Mouse (Mus musculus) adrenal gland, adult 8-10 months (tissue): Measurements from ENCODE around the gene Sema4c. TPM values are rescaled to one million over a fixed set of nuclear protein-coding genes. Genes with fewer than 3 reads are reported as not detected.
"Not testable (repeated sequence)": the region's sequence is repeated elsewhere in the genome, so short reads cannot be mapped to it uniquely, and the experiment has no call there.

ENCODE experiments used
- DNase-seq: peaks from one replicate; pipeline ENCODE4 v3.0.0; 2022
- total RNA-seq, 4 experiments: library from RNA; stranded (reverse); gene quantifications; 2 replicates each; pipeline ENCODE4 v1.2.4; 2022

Sema4c gene
- total RNA-seq, 4 experiments from 2014 or later: 16.6 to 28.0 (median 23.4) TPM

GRCm38 (mm10) chr1:36556553-36557456, 1.3 kb downstream of the Sema4c start:
- peak; percentile 86 for DNase-seq

DNA sequence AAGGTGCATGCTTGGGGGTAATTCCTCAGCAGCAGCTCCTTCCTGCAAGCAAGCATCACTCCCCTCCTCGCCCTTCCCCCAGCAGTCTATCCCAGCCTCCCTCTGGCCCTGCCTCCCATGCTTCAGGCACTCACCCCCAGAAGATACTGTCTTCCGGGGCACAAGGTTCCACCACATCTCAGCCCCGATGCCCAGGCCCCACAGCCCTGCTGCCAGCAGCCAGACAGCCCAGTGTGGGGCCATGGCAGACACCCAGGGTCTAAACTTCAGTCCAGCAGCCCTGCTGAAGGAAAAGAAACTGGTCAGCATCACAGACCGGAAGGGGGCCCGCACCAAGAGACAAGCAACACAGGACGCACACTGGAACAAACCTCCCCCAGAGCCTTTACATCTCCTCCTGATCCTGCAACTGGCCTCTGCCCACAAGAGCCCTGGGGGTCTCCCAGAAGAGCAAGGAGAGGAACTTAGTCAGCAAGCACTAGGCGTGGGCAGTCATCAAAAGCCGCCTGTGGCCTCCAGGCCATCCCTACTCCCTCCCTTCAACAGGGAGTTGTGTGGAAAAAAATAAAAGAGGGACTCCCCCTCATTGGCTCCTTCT, 2.3 kb downstream of the Sema4c start:
- DNase-seq: no peak

DNA sequence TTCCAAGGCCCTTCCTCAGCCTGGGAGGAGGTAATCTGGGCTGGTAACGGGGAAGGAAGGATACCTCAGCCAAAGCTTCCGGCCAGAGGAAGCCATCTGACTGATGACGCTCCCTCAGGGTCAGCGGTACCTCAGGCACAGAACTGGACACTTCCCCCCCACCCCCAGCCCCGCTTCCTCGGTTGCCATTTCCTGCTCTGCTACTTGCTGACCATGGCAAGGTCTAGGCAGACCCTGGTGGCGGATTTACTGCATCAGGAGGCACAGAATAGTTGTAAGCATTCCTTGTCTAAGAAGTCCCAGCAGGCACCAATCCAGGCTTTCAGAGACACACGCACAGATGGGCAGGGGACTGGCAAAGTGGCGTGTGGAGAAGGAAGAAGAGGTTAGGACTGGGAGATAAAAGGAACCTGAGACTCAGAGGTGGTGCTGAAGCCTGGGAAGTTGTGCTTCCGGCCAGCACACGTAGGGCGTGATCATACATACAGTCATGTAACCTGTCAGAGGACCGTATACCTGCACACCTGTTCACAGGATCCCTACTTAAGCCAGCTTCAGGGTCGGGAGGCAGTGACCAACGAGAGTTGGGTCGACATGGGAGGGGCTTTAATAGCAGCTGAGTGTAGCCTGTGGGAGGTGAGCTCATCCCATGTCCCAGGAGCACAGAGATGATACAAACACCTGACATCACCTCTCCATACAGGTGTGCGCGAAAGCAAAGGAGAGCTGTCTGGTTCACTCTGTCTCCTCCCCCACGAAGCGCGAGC, 3.3 kb downstream of the Sema4c start:
- no peak for DNase-seq

DNA sequence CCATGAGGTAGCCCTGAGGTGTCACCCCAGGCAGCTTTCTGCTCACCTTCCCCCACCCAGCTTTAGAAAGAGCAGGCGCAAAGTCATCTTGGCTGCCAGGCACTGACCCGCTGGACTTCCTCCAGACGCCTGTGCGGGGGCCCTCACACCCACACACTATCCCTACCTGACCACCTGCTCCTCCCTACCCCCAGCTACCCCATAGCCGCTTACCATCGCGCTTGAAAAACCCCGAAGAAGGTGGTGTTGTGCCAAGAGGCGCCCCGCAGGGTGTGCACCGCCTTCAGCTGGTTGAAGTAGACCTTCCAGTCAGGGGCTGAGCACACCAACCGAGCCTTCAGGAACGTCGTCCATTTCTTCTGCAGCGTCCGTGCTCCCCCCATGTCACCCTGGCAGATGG, 5.6 kb downstream of the Sema4c start:
- no peak for DNase-seq

DNA sequence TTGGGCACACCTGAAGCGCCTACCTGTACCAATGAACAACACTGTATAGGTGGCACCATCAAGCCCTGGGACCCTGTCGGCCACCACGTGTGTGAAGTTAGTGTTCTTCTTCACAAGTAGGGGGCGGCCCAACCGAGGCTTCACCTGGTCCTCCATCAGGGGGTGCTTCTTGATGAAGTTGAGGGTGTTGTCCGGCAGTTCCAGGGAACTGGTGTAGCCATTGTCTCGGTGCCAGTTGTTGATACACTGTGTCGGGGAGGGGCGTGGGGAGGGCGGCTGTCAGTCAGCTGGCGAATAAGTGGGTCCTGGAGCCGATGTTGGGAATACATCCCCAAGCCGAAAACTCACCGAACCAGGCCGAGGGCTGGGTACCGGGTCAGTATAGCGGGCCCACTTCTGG, 6.2 kb downstream of the Sema4c start:
- no peak for DNase-seq

DNA sequence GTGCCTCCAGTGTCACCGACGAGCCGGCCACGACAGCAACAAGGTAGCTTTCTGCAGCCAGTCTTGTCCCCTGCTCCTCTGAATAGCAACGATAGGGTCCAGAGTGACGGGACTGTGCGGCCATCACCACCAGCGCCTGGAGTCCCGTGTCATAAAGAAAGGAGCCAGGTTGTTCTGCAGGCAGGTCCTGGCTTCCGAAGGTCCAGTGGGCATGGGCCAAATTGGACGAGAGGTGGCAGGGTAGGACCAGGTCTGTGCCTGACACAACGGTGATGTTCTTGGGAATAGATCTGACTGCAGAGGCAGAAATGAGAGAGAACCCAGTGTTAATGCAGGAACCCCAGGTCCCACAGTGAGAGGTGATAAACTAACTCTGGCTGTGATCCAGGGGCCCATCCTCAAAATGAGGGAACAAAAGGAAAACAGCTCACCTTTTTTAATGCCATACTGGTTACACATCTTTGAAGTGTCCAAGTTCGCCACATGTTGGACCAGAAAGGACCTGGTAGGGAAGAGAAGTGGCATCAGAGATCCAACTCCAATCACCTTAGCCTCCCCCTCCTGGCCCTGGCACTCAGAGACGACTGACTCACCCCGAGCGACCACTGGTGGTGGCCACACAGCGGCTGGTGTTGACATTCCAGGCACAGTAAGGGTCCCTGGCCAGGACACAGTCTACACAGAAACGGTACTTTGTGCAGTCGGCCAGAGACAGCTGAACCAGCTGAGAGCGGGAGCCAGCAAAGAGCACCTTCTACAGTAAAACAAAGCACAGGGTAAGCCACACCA, 7.9 kb downstream of the Sema4c start:
- no peak for DNase-seq

GRCm38 (mm10) chr1:36549491-36549890, 8.7 kb downstream of the Sema4c start:
- DNase-seq: no peak

DNA sequence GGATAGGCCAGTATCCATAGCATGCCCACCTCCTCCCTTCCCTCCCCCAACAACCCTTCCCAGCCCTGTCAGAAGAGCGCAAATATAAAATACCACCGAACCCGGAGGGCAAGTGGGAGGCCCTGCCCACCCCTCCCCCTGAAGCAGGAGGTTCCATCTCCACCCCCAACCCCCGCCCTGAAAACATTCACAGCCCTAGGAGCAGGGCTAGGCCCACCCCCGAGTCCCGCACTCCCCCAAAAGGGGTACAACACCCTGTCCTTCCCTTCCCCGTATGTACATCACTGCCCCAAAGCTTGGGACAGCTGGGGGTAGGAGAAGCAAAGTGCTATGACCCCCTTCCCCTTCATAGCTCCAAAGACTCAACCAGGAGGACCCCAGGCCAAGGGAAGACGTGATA, 9.4 kb downstream of the Sema4c start:
- no peak for DNase-seq

DNA sequence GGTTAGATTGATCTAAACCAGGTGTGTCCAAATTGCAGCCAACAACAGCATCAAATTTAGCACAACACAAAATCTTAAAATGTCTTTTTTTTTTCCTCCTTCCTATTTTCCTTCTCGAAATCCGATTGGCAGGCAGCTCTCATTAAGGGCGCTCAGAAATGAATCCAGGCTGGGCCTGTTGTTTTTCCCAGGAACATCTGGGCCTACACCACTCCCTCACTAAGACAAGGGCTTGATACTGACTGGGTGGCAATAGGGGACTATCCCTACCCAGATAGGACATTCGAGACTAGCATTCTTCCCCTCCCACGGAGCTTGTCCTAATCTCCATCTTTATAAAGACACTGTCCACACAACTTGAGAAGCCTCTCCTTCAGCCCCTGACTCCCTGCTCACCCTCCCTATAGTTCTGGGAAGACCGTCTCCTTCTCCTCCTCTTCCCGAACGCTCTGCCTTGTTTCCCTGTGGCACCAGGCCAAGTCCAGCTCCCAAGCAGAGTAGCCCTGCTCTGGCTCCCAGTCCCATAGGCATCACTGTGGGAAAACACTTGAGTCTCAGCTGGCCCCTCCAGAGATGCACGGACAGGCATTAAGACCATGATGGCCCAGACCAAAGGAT, 10.1 kb downstream of the Sema4c start:
- DNase-seq: no peak

- DNase-seq: peak; percentile 98
These were observed 11.2 kb downstream of the Sema4c start, which contains the start of gene Ankrd39 for GRCm38 (mm10) chr1:36546888-36547471. Gene Ankrd39, minus strand, starts transcription at chr1:36547445.

DNA sequence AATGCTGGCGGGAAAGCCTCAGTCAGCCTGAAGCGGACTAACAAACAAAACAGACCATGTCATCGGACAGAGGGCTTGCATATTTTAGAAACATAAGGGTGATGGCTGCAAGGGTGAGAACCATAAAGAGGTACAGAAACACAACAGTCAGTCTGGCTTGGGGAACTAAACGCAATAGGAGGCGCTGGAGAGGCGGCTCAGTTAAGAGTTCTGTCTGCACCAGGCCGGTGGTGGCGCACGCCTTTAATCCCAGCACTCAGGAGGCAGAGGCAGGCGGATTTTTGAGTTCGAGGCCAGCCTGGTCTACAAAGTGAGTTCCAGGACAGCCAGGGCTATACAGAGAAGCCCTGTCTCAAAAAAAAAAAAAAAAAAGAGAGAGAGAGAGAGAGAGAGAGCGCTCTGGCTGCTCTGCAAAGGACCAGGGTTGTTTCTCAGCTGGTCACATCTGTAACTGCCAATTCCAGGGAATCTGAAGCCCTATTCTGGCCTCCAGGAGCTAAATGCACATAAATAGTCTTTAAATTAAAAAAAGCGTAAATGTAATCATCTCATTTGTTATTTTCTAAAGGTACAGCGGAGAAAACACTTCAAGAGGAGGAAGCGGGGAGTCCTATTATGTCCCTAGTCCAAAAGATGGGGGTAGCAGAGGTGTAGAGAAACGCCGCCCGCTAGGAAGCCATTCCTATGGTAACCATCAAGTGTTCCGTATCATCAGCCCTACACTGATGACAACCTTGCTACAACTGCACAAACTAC, 12.1 kb downstream of the Sema4c start:
- DNase-seq: no peak

- DNase-seq: no peak
These were observed 12.8 kb downstream of the Sema4c start for GRCm38 (mm10) chr1:36545382-36545781.

- DNase-seq: no peak
These were observed 15.2 kb downstream of the Sema4c start for GRCm38 (mm10) chr1:36542925-36543324.

- no peak for DNase-seq
These were observed 16.3 kb downstream of the Sema4c start for GRCm38 (mm10) chr1:36541844-36542243.

DNA sequence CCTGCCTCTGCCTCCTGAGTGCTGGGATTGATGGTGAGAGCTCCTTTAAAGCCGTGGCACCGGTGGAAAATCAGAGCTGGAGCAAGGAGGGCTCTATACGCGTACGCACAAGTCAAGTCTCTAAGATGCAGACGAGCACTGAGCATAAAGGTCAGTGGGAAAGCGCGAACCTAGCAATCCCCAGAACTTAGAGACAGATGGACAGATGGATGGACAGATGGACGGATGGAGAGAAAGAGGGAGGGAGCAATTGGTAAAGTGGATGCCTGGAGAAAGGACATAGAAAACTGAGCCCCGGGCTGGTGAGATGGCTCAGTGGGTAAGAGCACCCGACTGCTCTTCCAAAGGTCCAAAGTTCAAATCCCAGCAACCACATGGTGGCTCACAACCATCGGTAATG, 17.3 kb downstream of the Sema4c start:
- no peak for DNase-seq

DNA sequence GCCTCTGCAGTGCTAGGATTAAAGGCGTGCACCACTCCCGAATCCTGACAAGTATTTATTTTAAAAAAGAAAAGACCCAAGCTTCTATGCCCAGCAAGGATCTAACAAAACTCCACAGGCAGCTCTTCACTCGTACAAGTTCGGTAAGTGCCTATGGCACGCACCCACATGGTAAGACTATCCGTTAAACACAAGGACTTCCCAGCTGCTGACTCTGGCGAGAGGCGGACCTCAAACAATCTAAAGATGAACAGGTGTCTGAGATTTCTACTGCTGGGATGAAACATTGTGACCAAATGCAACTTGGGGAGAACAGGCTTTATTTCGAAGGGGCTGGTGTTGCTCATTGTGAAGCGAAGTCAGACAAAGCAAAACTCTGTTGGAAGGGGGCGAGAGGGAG, 18.0 kb downstream of the Sema4c start:
- DNase-seq: no peak

GRCm38 (mm10) chr1:36539186-36539585, 19.0 kb downstream of the Sema4c start, which contains the start of gene Gm42417:
Gene Gm42417, minus strand, starts transcription at chr1:36539429.
- peak; percentile 95 for DNase-seq

DNA sequence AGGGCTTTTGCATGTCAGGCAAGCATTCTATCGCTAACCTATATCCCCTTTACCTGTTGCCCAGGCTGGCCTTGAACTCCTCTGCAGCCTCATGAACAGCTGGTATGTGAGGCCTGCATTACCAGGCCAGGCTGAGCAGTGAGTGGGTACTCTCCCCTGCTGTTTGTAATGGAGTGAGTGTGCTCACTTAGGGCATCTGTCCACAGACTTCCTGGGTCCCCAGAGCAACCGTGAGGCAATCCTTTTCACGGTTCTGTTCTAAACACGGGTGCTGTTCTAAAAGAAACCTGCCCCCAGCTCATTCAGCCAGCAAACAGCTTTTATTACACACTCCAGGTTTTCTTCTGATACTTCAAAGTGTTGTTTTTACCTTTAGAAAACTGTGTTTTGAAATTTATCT, 19.4 kb downstream of the Sema4c start:
- DNase-seq: no peak

GRCm38 (mm10) chr1:36536783-36537182, 21.4 kb downstream of the Sema4c start, which contains the start of gene Ankrd23:
Gene Ankrd23, minus strand, starts transcription at chr1:36536883.
- DNase-seq: not testable (repeated sequence)

DNA sequence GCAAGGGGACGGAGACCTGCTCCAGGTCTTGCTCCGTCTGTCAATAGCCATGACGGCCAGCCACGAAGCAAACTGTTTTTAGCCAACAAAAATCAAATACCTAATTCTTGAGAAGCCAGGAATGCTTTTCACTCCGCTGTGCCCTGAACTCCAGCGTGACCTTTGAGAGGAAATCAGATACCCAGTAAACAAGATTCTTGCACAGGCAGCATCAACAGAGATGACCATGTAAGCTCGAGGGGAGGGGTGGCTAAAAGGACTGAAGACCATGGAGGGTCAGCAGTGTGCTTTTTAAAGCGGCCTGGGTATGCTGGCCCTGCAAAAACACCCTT, 21.8 kb downstream of the Sema4c start:
- no peak for DNase-seq
